Mouse (Mus musculus): Measurements from ENCODE around the gene Gm1604a. TPM values are rescaled to one million over a fixed set of nuclear protein-coding genes. Genes with fewer than 3 reads are reported as not detected.
"Not testable (repeated sequence)": the region's sequence is repeated elsewhere in the genome, so short reads cannot be mapped to it uniquely, and the experiment has no call there.

Gm1604a gene
- total and polyA plus RNA-seq, 2 experiments from 2014 or later = not detected

DNA sequence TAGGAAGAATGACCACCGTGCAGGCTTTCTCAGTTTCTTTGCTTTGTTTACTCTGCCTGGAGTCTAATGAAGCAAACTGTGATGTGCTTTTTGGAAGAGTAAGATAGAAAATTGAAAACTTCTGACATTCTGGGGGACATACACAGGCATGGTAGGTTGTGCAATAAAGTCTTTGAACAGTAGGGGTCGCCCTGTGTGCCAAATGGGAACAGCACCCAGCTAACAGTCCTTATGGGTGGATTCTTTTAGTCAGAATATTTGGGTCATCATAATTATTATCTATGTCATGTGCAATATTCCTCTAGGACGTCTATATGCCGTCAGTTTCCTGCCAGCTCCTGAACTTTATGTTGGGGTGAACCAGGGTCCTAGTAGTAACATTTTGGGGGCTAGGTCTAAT, 54.2 kb downstream of the Gm1604a start:
- H3K9ac ChIP-seq (replicated peaks; ENCODE audit: low read depth, low read length); H3K4me1 ChIP-seq (ENCODE audit: control insufficient read depth, insufficient read depth); H3K36me3 ChIP-seq (replicated peaks; ENCODE audit: control insufficient read depth, insufficient read depth, low read length); H3K27me3 ChIP-seq (ENCODE audit: control insufficient read depth, insufficient read depth, low read length); ATAC-seq (ENCODE audit: insufficient read depth, low read depth); H3K4me3 ChIP-seq (ENCODE audit: low read depth, low read length); H3K9me3 ChIP-seq (replicated peaks; ENCODE audit: control insufficient read depth, low read length); DNase-seq (ENCODE audit: low spot score); H3K4me2 ChIP-seq (ENCODE audit: low read depth, low read length); H3K27ac ChIP-seq (ENCODE audit: low read depth): not testable (repeated sequence)
- WGBS = 0% methylated on average over 1 of the region's 4 CpGs
- peak; percentile 46 for TF ChIP-seq CTCF (IDR thresholded peaks at IDR 0.05; ENCODE audit: low read depth)

DNA sequence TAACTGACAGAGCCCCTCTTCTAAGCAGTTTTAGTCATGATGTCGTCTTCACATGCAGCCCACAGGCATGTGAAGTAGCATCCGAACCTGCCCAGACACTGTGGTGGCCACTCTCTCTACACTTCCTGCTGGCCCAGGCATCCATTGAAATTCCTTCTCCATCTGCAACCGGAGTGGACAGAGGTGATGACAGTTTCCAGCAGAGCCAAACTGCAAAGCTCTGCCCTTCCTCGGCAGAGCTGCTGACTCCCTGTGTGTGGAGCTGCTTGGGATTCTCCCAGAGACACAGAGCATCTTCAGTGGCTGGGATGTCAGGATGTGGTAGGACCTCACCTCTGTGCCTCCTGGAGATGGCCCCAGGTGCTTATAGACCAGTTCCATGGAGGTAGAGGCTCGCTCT, 59.2 kb downstream of the Gm1604a start:
- H3K4me3 ChIP-seq (ENCODE audit: low read depth, low read length); H3K27ac ChIP-seq (ENCODE audit: low read depth); H3K36me3 ChIP-seq (replicated peaks; ENCODE audit: control insufficient read depth, insufficient read depth, low read length); H3K9ac ChIP-seq (replicated peaks; ENCODE audit: low read depth, low read length); DNase-seq (ENCODE audit: low spot score); H3K9me3 ChIP-seq (replicated peaks; ENCODE audit: control insufficient read depth, low read length); H3K4me2 ChIP-seq (ENCODE audit: low read depth, low read length); H3K27me3 ChIP-seq (ENCODE audit: control insufficient read depth, insufficient read depth, low read length); H3K4me1 ChIP-seq (ENCODE audit: control insufficient read depth, insufficient read depth): not testable (repeated sequence)
- no CpG with 5 or more reads among the region's 5 CpGs for WGBS
- peak; percentile 76 for ATAC-seq (ENCODE audit: insufficient read depth, low read depth)

DNA sequence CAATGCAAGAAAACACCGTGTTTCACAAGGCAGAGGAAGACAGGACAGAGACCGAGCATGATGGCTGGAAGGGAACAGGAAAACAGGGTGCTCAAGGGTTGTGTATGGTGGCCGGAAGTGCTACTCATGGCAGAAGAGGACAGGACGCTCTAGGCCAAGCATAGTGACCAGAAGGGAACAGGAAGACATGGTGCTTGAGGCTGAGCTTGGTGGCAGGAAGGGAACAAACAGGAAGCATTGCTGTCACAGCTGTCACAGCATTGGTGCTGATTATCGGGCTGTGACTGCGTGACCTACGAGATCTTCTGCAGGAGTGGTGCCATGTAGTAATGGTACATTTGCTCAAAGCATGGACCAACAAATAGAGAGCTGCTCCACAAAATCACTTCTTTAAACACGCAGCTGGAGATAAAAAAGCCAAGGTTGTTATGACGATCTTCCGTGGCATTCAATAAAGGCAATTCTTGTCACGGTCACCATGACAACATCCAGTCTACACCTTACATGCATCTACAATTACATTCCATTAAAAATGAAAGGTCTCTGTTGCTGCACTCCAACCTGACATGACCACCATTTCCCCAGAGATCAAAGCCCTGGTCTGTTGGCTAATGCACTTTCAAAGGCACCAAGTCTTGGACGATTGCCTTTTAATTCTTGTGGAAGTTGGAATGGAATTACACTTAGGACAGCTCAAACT, 60.3 kb downstream of the Gm1604a start:
- H3K27ac ChIP-seq (ENCODE audit: low read depth); DNase-seq (ENCODE audit: low spot score); H3K9me3 ChIP-seq (replicated peaks; ENCODE audit: control insufficient read depth, low read length); H3K9ac ChIP-seq (replicated peaks; ENCODE audit: low read depth, low read length); H3K4me3 ChIP-seq (ENCODE audit: low read depth, low read length); H3K27me3 ChIP-seq (ENCODE audit: control insufficient read depth, insufficient read depth, low read length); H3K4me2 ChIP-seq (ENCODE audit: low read depth, low read length); H3K36me3 ChIP-seq (replicated peaks; ENCODE audit: control insufficient read depth, insufficient read depth, low read length); H3K4me1 ChIP-seq (ENCODE audit: control insufficient read depth, insufficient read depth); ATAC-seq (ENCODE audit: insufficient read depth, low read depth): not testable (repeated sequence)
- WGBS = no CpG with 5 or more reads among the region's 12 CpGs

DNA sequence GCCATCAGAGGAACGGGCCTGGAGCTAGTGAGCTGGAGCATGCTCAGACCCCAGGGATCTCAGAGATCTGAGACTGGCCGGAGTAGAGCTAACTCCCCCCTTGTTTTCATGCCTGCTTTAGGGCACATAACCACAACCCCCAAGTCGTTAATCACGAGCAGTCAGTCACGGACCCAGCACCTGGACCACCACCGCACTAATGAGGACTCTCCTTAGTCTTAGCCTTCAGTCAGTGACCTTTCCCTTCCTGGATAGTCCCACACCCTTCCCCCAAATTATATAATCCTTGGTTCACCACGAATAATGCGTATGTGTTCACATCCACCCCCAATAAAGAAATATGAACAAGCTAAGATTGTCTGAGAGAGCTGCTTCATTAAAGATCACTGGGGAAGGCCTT, 61.5 kb downstream of the Gm1604a start:
- not testable (repeated sequence) for DNase-seq (ENCODE audit: low spot score); H3K4me3 ChIP-seq (ENCODE audit: low read depth, low read length)

DNA sequence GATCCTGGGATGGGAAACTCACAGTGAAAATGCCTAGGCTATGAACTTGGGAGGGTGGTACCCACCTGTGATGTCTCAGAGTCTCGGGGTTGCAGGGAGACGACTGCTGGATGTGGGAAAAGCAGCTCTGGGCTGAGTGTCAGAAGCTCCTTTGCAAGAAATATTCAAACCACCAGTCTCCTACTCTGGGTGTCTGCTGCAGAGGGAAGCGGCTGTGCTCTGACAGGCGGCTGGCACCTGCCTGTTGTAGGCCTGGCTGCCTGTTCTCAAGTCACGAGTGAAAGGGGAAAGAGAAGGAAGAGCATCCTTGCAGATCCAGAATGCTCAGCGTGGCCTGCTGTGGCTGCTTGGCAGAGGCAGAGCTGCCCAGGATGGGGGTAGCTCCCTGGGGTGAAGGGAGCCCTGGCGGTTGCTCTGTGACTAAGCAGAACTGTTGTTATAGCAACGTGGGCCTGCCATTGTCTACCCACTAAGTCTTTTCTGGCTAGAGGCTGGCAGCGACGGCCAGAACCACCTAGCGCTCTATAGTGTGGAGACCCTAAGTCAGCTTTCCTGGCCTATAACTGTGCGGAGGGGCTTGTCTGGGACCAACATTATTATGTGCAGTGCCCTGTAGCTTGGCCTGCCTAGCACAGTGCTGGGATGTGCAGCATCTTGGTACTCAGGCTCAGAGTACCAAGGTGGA, 72.6 kb downstream of the Gm1604a start:
- not testable (repeated sequence) for H3K9me3 ChIP-seq (replicated peaks; ENCODE audit: control insufficient read depth, low read length); H3K9ac ChIP-seq (replicated peaks; ENCODE audit: low read depth, low read length); H3K27me3 ChIP-seq (ENCODE audit: control insufficient read depth, insufficient read depth, low read length); H3K4me1 ChIP-seq (ENCODE audit: control insufficient read depth, insufficient read depth); H3K27ac ChIP-seq (ENCODE audit: low read depth); H3K4me3 ChIP-seq (ENCODE audit: low read depth, low read length); ATAC-seq (ENCODE audit: insufficient read depth, low read depth); H3K36me3 ChIP-seq (replicated peaks; ENCODE audit: control insufficient read depth, insufficient read depth, low read length); DNase-seq (ENCODE audit: low spot score); H3K4me2 ChIP-seq (ENCODE audit: low read depth, low read length)
- WGBS = no CpG with 5 or more reads among the region's 12 CpGs

More for the DNA sequence above, 61.5 kb downstream of the Gm1604a start:
- not testable (repeated sequence) for H3K27ac ChIP-seq (ENCODE audit: low read depth); H3K36me3 ChIP-seq (replicated peaks; ENCODE audit: control insufficient read depth, insufficient read depth, low read length); H3K27me3 ChIP-seq (ENCODE audit: control insufficient read depth, insufficient read depth, low read length); H3K9me3 ChIP-seq (replicated peaks; ENCODE audit: control insufficient read depth, low read length); ATAC-seq (ENCODE audit: insufficient read depth, low read depth); H3K4me2 ChIP-seq (ENCODE audit: low read depth, low read length); H3K9ac ChIP-seq (replicated peaks; ENCODE audit: low read depth, low read length); H3K4me1 ChIP-seq (ENCODE audit: control insufficient read depth, insufficient read depth)
- 91% methylated on average over 6 of the region's 8 CpGs for WGBS

DNA sequence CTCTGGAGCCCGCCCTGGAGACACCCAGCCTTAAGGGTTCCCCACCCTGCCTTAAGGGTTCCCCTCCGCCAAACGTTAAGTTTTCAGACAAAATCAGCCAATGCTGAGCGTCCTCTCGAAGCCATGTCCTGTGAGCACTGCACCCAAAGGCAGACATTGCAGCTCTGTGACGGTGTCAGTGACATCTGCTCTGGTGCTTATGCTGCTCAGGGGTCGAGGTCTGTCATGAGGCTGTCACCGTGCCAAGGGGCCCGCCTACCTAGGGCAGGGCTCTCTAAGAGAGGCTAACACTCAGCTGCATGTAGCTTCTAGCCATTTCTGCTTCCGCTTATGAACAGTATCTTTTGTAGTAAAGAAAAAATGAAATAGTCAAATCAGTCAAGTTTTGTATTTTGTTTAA, 73.7 kb downstream of the Gm1604a start:
- ATAC-seq (ENCODE audit: insufficient read depth, low read depth); DNase-seq (ENCODE audit: low spot score); H3K27ac ChIP-seq (ENCODE audit: low read depth); H3K4me3 ChIP-seq (ENCODE audit: low read depth, low read length); H3K36me3 ChIP-seq (replicated peaks; ENCODE audit: control insufficient read depth, insufficient read depth, low read length); H3K4me2 ChIP-seq (ENCODE audit: low read depth, low read length); H3K9me3 ChIP-seq (replicated peaks; ENCODE audit: control insufficient read depth, low read length); H3K4me1 ChIP-seq (ENCODE audit: control insufficient read depth, insufficient read depth); H3K9ac ChIP-seq (replicated peaks; ENCODE audit: low read depth, low read length); H3K27me3 ChIP-seq (ENCODE audit: control insufficient read depth, insufficient read depth, low read length): not testable (repeated sequence)
- WGBS = 49% methylated on average over 4 of the region's 10 CpGs

DNA sequence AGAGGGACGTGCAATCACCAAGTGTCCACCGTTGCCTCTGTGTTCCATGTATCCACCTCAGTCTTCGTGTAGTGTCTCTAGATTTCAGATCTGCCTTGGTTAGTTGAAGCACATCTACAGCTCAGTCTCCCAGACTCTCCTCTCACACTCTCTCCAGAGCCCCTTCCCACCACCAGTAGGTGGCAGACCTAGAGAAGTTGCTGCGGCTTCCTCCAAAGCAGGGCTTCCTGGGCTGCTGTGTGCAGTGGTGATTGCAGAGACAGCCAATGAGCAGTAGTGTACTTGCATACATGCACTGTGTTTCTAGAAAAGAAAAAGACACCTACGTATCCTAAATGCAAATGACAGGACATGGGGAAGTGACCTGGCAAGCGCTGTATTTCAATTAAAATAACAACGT, 77.6 kb downstream of the Gm1604a start:
- DNase-seq (ENCODE audit: low spot score); H3K27ac ChIP-seq (ENCODE audit: low read depth); H3K4me3 ChIP-seq (ENCODE audit: low read depth, low read length); H3K27me3 ChIP-seq (ENCODE audit: control insufficient read depth, insufficient read depth, low read length); H3K9ac ChIP-seq (replicated peaks; ENCODE audit: low read depth, low read length); H3K4me2 ChIP-seq (ENCODE audit: low read depth, low read length); H3K36me3 ChIP-seq (replicated peaks; ENCODE audit: control insufficient read depth, insufficient read depth, low read length); H3K9me3 ChIP-seq (replicated peaks; ENCODE audit: control insufficient read depth, low read length); H3K4me1 ChIP-seq (ENCODE audit: control insufficient read depth, insufficient read depth): not testable (repeated sequence)
- no CpG with 5 or more reads among the region's 7 CpGs for WGBS
- peak; percentile 87 for ATAC-seq (ENCODE audit: insufficient read depth, low read depth)

DNA sequence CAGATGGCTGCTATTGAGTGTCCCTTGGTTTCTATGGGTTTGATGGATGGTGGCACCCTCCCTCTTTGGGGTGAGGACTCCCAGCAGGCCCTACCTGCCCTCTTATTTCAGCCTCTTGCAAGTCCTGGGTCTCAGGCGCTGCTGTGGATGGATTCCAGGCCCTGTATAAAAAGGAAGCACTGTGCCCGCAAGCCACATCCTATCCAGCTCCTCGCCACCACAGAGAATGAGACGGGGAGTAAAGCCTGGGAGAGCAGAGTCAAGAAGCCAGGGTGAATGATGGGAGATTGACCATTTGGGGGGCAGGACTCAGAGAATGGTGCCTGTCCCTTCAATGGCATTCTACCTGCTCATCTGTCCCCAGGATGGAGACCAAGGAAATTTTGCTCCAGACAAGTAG, 86.3 kb downstream of the Gm1604a start:
- H3K4me3 ChIP-seq (ENCODE audit: low read depth, low read length); H3K27me3 ChIP-seq (ENCODE audit: control insufficient read depth, insufficient read depth, low read length); H3K36me3 ChIP-seq (replicated peaks; ENCODE audit: control insufficient read depth, insufficient read depth, low read length); H3K9me3 ChIP-seq (replicated peaks; ENCODE audit: control insufficient read depth, low read length); H3K4me2 ChIP-seq (ENCODE audit: low read depth, low read length); H3K4me1 ChIP-seq (ENCODE audit: control insufficient read depth, insufficient read depth); DNase-seq (ENCODE audit: low spot score); H3K27ac ChIP-seq (ENCODE audit: low read depth); H3K9ac ChIP-seq (replicated peaks; ENCODE audit: low read depth, low read length); ATAC-seq (ENCODE audit: insufficient read depth, low read depth): not testable (repeated sequence)
- WGBS = 89% methylated on average over 2 of the region's 4 CpGs
